Mouse (Mus musculus) olfactory bulb, adult 2 months (tissue): Measurements from ENCODE around the gene Mdfi. TPM values are rescaled to one million over a fixed set of nuclear protein-coding genes. Genes with fewer than 3 reads are reported as not detected.

Experiments
- H3K27ac ChIP-seq: fragments of 200-500 bp; 2 replicates; pipeline ENCODE4 v1.5.1; 2012; ENCODE audit warnings: low read depth, low read length; ENCODE audit not compliant: insufficient read depth
- H3K4me1 ChIP-seq: fragments of 200-500 bp; 2 replicates; pipeline ENCODE4 v1.6.1; 2012; ENCODE audit warnings: low read length; ENCODE audit not compliant: control insufficient read depth, insufficient read depth
- H3K4me3 ChIP-seq: fragments of 200-500 bp; 2 replicates; pipeline ENCODE4 v1.5.1; 2012; ENCODE audit warnings: mild to moderate bottlenecking, low read depth, low read length, moderate library complexity; ENCODE audit not compliant: insufficient read depth
- CTCF ChIP-seq: fragments of 200-500 bp; IDR thresholded peaks from 2 replicates; pipeline ENCODE4 v1.5.1; 2012; ENCODE audit warnings: low read depth, mild to moderate bottlenecking, low read length, moderate library complexity; ENCODE audit not compliant: insufficient read depth
- POLR2A ChIP-seq: fragments of 200-500 bp; IDR thresholded peaks from 2 replicates; pipeline ENCODE4 v1.6.1; 2012; ENCODE audit warnings: mild to moderate bottlenecking, low read depth, low read length, moderate library complexity; ENCODE audit not compliant: insufficient read depth
- WGBS: fragments of 180-500 bp; shearing (Covaris S2); methylation state at CpG from one replicate; pipeline ENCODE4 v1.1.7; 2018; 5-methylcytosine and 5-hydroxymethylcytosine counted together
- polyA plus RNA-seq: library from polyadenylated mRNA; stranded (reverse); fragments of >200 nt; gene quantifications from 2 replicates; pipeline ENCODE4 v1.2.4, GENCODE M21; 2012; ENCODE audit warnings: low replicate concordance; ENCODE audit not compliant: missing spikeins, insufficient read depth, insufficient read length

Gene Mdfi
- polyA plus RNA-seq, 1 experiment, result not detected

GRCm38 (mm10) chr17:47783445-47784223 is 50.9 kb downstream of the Mdfi start:
- TF ChIP-seq CTCF (no peak), POLR2A (no peak)
- 91% methylated on average over 8 of the region's 8 CpGs for WGBS
- no peak overlapping the region for H3K4me3 ChIP-seq
- no peaks in the 10 kb centered on the region; the same call in 1 of the 2 replicates for H3K4me1 ChIP-seq
- H3K27ac ChIP-seq, result no peak overlapping the region

DNA sequence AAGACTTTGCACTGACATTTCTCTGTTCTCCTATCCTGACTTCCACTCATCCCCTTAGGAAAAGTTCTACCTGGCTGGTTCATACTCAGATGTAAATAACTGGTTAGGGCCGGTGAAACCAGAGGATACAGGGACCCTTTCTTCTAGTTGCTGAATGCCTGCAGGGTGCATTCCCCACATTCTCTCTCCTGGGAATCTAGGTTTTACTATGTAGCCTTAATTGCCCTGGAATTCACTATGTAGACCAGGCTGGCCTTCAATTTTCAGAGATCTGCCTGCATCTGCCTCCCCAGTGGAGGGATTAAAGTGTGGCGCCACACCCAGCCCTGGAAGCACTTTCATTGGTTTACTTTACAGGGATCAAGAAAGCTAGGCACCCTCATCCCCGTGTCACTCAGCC is 52.0 kb downstream of the Mdfi start:
- Histone ChIP-seq H3K4me1 (no peaks in the 10 kb centered on the region; the same call in 1 of the 2 replicates), H3K27ac (no peak overlapping the region), H3K4me3 (no peak overlapping the region)
- no peak for TF ChIP-seq CTCF
- TF ChIP-seq POLR2A, result no peak
- WGBS, result 84% methylated on average over 3 of the region's 3 CpGs

DNA sequence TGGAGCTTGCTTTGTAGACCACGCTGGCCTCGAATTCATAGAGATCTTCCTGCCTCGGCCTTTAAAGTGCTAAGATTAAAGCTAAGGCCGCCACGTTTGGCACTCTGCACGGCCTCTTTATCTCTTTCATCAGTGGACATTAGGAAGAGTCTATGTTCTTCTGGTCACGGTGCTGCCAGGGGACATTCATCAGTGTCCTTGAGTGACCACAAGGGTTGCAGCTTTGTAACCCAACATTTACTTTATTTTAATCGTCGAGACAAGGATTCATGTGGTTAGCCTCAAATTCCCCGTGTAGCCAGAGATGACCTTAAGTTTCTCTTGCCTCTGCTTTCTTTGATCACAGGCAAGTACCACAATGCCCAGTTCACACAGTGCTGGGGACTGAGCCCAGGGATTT is 54.0 kb downstream of the Mdfi start:
- WGBS, result 86% methylated on average over 10 of the region's 10 CpGs
- H3K27ac ChIP-seq, result no peak overlapping the region

DNA sequence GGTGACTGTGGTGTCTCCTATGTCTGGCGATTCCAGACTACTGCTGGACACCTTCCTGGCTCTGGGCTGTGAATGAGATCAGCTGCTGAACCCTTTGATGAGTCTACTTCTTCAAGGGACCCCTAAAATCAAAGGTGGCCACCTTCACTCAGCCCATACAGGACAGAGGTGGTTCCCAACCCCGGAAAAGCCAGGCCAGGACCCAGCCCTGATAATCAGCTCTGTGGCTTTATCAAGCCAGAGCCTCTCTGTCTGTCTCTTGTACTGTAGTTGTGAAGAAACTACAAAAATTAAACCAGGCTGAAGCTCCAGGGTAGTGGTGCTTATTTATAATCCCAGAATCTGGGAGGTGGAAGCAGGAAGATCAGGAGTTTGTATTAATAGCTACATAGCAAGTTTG is 57.4 kb downstream of the Mdfi start:
- 67% methylated on average over 2 of the region's 2 CpGs for WGBS

More for the DNA sequence above, 54.0 kb downstream of the Mdfi start:
- no peaks in the 10 kb centered on the region; the same call in 1 of the 2 replicates for H3K4me1 ChIP-seq
- TF ChIP-seq CTCF, result no peak
- no peak for TF ChIP-seq POLR2A
- H3K4me3 ChIP-seq, result no peak overlapping the region

GRCm38 (mm10) chr17:47773604-47774003 is 60.9 kb downstream of the Mdfi start:
- WGBS, result 74% methylated on average over 6 of the region's 6 CpGs
- Histone ChIP-seq H3K4me3 (no peak overlapping the region), H3K27ac (no peak overlapping the region), H3K4me1 (peaks cover 4% of the 10 kb centered on the region; the same call in 1 of the 2 replicates)
- TF ChIP-seq CTCF (no peak), POLR2A (no peak)

More for the DNA sequence above, 57.4 kb downstream of the Mdfi start:
- H3K27ac ChIP-seq, result no peak overlapping the region
- H3K4me1 ChIP-seq, result no peaks in the 10 kb centered on the region
- TF ChIP-seq POLR2A (no peak), CTCF (no peak)
- H3K4me3 ChIP-seq, result no peak overlapping the region

- H3K27ac ChIP-seq, result no peak overlapping the region
- no peak overlapping the region for H3K4me3 ChIP-seq
- TF ChIP-seq POLR2A (no peak), CTCF (no peak)
- 89% methylated on average over 11 of the region's 11 CpGs for WGBS
- H3K4me1 ChIP-seq, result peaks cover 4% of the 10 kb centered on the region; the same call in 1 of the 2 replicates
Observed at GRCm38 (mm10) chr17:47769389-47770299, 64.8 kb downstream of the Mdfi start.

DNA sequence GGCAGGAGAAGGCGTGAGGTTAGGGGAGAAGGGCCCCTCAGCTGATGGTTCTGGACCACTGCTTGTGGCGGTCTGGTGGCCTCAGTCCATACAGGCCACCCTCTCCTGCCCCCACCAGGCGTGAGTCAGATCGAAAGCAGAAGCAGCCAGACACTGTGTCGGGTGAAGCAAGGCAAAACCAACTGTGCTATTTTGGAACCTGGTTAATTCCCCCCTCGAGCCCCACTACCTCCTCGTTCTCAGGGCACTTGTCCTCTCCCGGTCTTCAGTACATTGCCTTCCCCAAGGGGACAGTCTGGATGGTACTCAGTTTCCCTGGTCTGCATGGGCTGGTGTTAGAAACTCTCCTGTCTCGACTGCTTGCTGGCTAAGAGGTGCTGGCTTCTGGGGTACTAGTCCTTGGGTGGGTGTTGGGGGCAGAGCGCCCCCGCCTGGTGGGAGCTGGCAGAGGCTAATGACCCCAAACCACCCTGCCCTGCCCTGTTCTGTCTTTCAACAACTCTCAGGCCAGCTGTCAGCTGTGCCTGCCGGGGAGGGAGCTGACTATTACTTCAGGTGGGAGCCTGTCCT is 65.7 kb downstream of the Mdfi start:
- WGBS, result 62% methylated on average over 12 of the region's 12 CpGs
- TF ChIP-seq CTCF, result no peak
- no peak for TF ChIP-seq POLR2A

DNA sequence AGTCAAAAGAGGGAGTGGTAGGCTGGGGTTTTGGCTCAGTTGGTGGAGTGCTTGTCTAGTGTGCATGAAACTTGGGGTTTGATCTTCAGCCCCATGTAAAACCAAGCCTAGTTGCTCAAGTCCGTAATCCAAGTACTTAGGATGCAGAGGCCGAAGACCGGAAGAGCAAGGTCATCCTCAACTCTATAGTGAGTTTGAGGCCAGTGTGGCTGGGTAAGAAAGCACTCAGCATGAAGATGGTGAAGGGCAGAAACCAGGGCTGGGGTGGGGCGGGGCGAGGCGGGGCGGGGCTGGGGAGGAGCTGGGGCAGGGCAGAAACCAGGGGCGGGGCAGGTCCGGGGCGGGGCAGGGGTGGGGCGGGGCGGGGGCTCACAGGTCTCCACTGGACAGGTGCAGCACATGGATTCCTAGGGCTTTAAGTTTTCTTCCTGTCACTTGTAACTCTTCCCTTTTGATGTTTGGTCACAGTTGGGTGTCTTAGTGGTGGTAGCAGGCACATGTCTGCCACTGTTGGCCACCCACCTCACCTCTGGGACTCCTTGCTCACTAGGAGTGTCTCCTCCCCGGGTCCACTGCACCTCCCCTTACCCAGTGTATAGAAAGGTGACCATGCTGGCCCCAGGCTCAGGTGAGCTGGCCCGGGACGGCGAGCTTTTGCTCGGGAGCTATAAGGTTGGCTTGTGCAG is 66.9 kb downstream of the Mdfi start:
- no peak for TF ChIP-seq CTCF
- TF ChIP-seq POLR2A, result no peak
- H3K27ac ChIP-seq, result no peak overlapping the region
- H3K4me1 ChIP-seq, result peaks cover 15% of the 10 kb centered on the region
- H3K4me3 ChIP-seq, result no peak overlapping the region
- 57% methylated on average over 14 of the region's 17 CpGs for WGBS

More for the DNA sequence above, 65.7 kb downstream of the Mdfi start:
- no peak overlapping the region for H3K27ac ChIP-seq
- H3K4me3 ChIP-seq, result no peak overlapping the region
- H3K4me1 ChIP-seq, result peaks cover 7% of the 10 kb centered on the region; the same call in 1 of the 2 replicates

DNA sequence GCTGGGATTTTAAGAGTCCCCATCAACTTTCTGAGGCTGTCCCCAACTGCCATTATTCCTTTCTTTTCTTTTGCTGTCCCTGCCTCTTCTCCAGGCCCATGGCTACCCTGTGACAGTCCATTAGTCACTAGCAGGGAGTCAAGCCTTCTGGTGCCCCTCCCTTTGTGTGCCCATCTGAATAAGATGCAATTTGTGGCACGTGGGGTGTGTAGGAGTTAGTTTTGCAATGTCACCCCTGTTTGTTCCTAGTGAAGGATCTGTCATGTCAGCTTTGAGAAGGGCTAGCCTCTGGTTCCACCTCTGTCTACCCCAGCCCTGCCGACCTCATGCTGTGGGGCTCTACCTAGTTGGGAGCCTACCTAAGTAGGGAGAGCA is 67.4 kb downstream of the Mdfi start:
- Histone ChIP-seq H3K27ac (no peak overlapping the region), H3K4me3 (no peak overlapping the region), H3K4me1 (peaks cover 20% of the 10 kb centered on the region)
- WGBS, result 90% methylated on average over 2 of the region's 2 CpGs
- no peak for TF ChIP-seq POLR2A
- no peak for TF ChIP-seq CTCF
